Mouse (Mus musculus) small intestine, adult 10 weeks (tissue): ENCODE data around the gene Cenpv. TPM values are rescaled to one million over a fixed set of nuclear protein-coding genes. Genes with fewer than 3 reads are reported as not detected.

Experiments used
- polyA plus RNA-seq: library from polyadenylated mRNA; stranded (reverse); fragments of 350-450 nt; fragmentation: Illumina TruSeq; extraction: RNeasy Lipid Tissue Mini Kit (QIAGEN cat#74804); gene quantifications from one replicate; pipeline ENCODE4 v1.2.3, GENCODE M21; 2014; ENCODE audit warnings: low replicate concordance

Gene Cenpv
- polyA plus RNA-seq = 57.5 TPM

GRCm38 (mm10) chr11:62539089-62539890 lies at the start of gene Cenpv:
Gene Cenpv (minus strand): TSS chr11:62539261.

GRCm38 (mm10) chr11:62573959-62574702 lies 35.1 kb upstream of the Cenpv start, which contains the start of gene Trpv2:
Gene Trpv2 (plus strand): TSS chr11:62574486.

GRCm38 (mm10) chr11:62550727-62551225 lies 11.7 kb upstream of the Cenpv start, which contains the start of gene Ubb:
Gene Ubb (plus strand): TSS chr11:62551171.

Other genes with a start within 250 kb of the Cenpv start
- 5.2 TPM for gene Pigl, start 80.8 kb downstream of the Cenpv start, polyA plus RNA-seq
- 345 TPM for gene Ncor1, start 80.7 kb downstream of the Cenpv start, polyA plus RNA-seq
- 39.4 TPM for gene Ubb, start 11.9 kb upstream of the Cenpv start, polyA plus RNA-seq
- gene Trpv2, start 35.2 kb upstream of the Cenpv start, polyA plus RNA-seq = not detected
- gene Lrrc75a, start 109.3 kb upstream of the Cenpv start, polyA plus RNA-seq = 44.6 TPM
- 17.3 TPM for gene Mmgt2, start 109.4 kb upstream of the Cenpv start, polyA plus RNA-seq
- 1.5 TPM for gene Zfp287, start 192.6 kb upstream of the Cenpv start, polyA plus RNA-seq
- not detected for gene Gm10428, start 213.8 kb upstream of the Cenpv start, polyA plus RNA-seq